Mouse (Mus musculus) thymus, postnatal 14 days (tissue): Measurements from ENCODE around the gene Cops3.
A peak's percentile ranks its signal among the peaks of the same experiment; 100 is the strongest.

Experiments used
- DNase-seq: peaks from one replicate; pipeline ENCODE4 v3.0.0; 2021

The Cops3 gene

GRCm38 (mm10) chr11:59810480-59811158 is 29.0 kb downstream of the Cops3 start:
- DNase-seq = no peak

GRCm38 (mm10) chr11:59809670-59810474 is 29.8 kb downstream of the Cops3 start, which contains the start of gene Flcn:
Gene Flcn (minus strand): TSS chr11:59810016.
- DNase-seq = peak; percentile 82

GRCm38 (mm10) chr11:59809071-59809669 is 30.5 kb downstream of the Cops3 start:
- DNase-seq = peak; percentile 18

- no peak for DNase-seq
These were observed 31.3 kb downstream of the Cops3 start for GRCm38 (mm10) chr11:59808170-59808960.

GRCm38 (mm10) chr11:59805656-59806055 is 34.0 kb downstream of the Cops3 start:
- DNase-seq = no peak

- no peak for DNase-seq
These were observed 34.4 kb downstream of the Cops3 start for GRCm38 (mm10) chr11:59805256-59805655.

- DNase-seq = no peak
These were observed 35.1 kb downstream of the Cops3 start for GRCm38 (mm10) chr11:59804409-59805110.

GRCm38 (mm10) chr11:59803516-59803915 is 36.1 kb downstream of the Cops3 start:
- no peak for DNase-seq

- no peak for DNase-seq
These were observed 37.8 kb downstream of the Cops3 start for GRCm38 (mm10) chr11:59801881-59802280.

- no peak for DNase-seq
These were observed 39.2 kb downstream of the Cops3 start for GRCm38 (mm10) chr11:59800412-59800811.

GRCm38 (mm10) chr11:59793390-59793789 is 46.2 kb downstream of the Cops3 start:
- no peak for DNase-seq

- DNase-seq = no peak
These were observed 50.3 kb downstream of the Cops3 start for GRCm38 (mm10) chr11:59789311-59789710.

GRCm38 (mm10) chr11:59787199-59787781 is 52.3 kb downstream of the Cops3 start, which contains the start of gene Pld6:
Gene Pld6 (minus strand): TSS chr11:59787645.
- peak; percentile 72 for DNase-seq

- DNase-seq = no peak
These were observed 53.0 kb downstream of the Cops3 start for GRCm38 (mm10) chr11:59786444-59787198.

GRCm38 (mm10) chr11:59783591-59783990 is 56.0 kb downstream of the Cops3 start:
- DNase-seq = no peak

- DNase-seq = no peak
These were observed 57.5 kb downstream of the Cops3 start for GRCm38 (mm10) chr11:59782091-59782590.

GRCm38 (mm10) chr11:59780241-59780640 is 59.4 kb downstream of the Cops3 start:
- no peak for DNase-seq

- DNase-seq = no peak
These were observed 60.2 kb downstream of the Cops3 start for GRCm38 (mm10) chr11:59779406-59779805.

GRCm38 (mm10) chr11:59778874-59779223 is 60.8 kb downstream of the Cops3 start:
- no peak for DNase-seq

- peak; percentile 88 for DNase-seq
These were observed 61.3 kb downstream of the Cops3 start for GRCm38 (mm10) chr11:59778181-59778873.
